Mouse (Mus musculus): ENCODE results near the gene Prkacb. TPM values are rescaled to one million over a fixed set of nuclear protein-coding genes. Genes with fewer than 3 reads are reported as not detected.

The Prkacb gene
- total and polyA plus RNA-seq, 2 experiments from 2014 or later: 180 to 235 TPM

- DNase-seq (ENCODE audit: low spot score): peak; percentile 54
- H3K4me2 ChIP-seq (ENCODE audit: low read depth, low read length): no peak overlapping the region
- TF ChIP-seq CTCF (IDR thresholded peaks at IDR 0.05; ENCODE audit: low read depth): no peak
- no peaks in the 10 kb centered on the region for H3K27me3 ChIP-seq (ENCODE audit: insufficient read depth, low read length)
- no peak overlapping the region for H3K27ac ChIP-seq
- no peaks in the 10 kb centered on the region for H3K36me3 ChIP-seq (ENCODE audit: insufficient read depth, low read length)
- H3K4me3 ChIP-seq (ENCODE audit: low read length): no peak overlapping the region
- H3K4me1 ChIP-seq (ENCODE audit: insufficient read depth, low read length): no peaks in the 10 kb centered on the region; the same call in 1 of the 2 replicates
- H3K9ac ChIP-seq (replicated peaks; ENCODE audit: low read length): no peak overlapping the region
- ATAC-seq: no peak
- WGBS: 47% methylated on average over 3 of the region's 3 CpGs
- H3K9me3 ChIP-seq (ENCODE audit: low read length): no peaks in the 10 kb centered on the region
Measured at GRCm38 (mm10) chr3:146780241-146780640, 32.5 kb downstream of the Prkacb start.

DNA sequence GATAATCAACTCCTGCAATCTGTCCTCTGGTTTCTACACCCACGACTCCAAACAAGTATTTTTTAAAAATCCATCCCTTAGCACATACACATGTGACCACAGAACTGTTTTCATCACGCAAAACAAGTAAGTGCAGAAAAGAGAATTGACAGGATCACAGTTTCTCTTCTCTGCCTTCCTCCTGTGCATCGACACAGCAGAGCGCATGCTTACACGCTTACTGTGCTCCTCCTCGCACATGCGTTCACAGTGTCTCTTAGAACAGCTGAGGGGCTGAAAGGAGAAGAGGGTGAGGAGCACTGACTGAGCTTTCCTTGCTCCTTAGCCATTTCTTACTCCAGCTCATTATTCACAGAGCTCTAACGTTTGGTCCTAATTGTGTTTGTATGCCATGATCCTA, 33.9 kb downstream of the Prkacb start:
- TF ChIP-seq CTCF (IDR thresholded peaks at IDR 0.05; ENCODE audit: low read depth): no peak
- H3K27me3 ChIP-seq (ENCODE audit: insufficient read depth, low read length): no peaks in the 10 kb centered on the region
- H3K4me1 ChIP-seq (ENCODE audit: insufficient read depth, low read length): no peaks in the 10 kb centered on the region; the same call in 1 of the 2 replicates
- no peak overlapping the region for H3K9ac ChIP-seq (replicated peaks; ENCODE audit: low read length)
- ATAC-seq (no peak), DNase-seq (ENCODE audit: low spot score) (no peak)
- no peak overlapping the region for H3K4me3 ChIP-seq (ENCODE audit: low read length)
- no peaks in the 10 kb centered on the region for H3K36me3 ChIP-seq (ENCODE audit: insufficient read depth, low read length)
- no peak overlapping the region for H3K4me2 ChIP-seq (ENCODE audit: low read depth, low read length)
- H3K9me3 ChIP-seq (ENCODE audit: low read length): no peaks in the 10 kb centered on the region
- WGBS: 83% methylated on average over 8 of the region's 8 CpGs
- no peak overlapping the region for H3K27ac ChIP-seq

- Histone ChIP-seq H3K4me3 (ENCODE audit: low read length) (no peak overlapping the region), H3K27me3 (ENCODE audit: insufficient read depth, low read length) (no peaks in the 10 kb centered on the region), H3K27ac (no peak overlapping the region), H3K4me2 (ENCODE audit: low read depth, low read length) (no peak overlapping the region), H3K4me1 (ENCODE audit: insufficient read depth, low read length) (no peaks in the 10 kb centered on the region; the same call in 1 of the 2 replicates), H3K36me3 (ENCODE audit: insufficient read depth, low read length) (no peaks in the 10 kb centered on the region), H3K9ac (replicated peaks; ENCODE audit: low read length) (no peak overlapping the region), H3K9me3 (ENCODE audit: low read length) (no peaks in the 10 kb centered on the region)
- no peak for TF ChIP-seq CTCF (IDR thresholded peaks at IDR 0.05; ENCODE audit: low read depth)
- no peak for ATAC-seq
- DNase-seq (ENCODE audit: low spot score): no peak
- WGBS: 77% methylated on average over 2 of the region's 2 CpGs
Measured at GRCm38 (mm10) chr3:146778451-146778850, 34.3 kb downstream of the Prkacb start.

DNA sequence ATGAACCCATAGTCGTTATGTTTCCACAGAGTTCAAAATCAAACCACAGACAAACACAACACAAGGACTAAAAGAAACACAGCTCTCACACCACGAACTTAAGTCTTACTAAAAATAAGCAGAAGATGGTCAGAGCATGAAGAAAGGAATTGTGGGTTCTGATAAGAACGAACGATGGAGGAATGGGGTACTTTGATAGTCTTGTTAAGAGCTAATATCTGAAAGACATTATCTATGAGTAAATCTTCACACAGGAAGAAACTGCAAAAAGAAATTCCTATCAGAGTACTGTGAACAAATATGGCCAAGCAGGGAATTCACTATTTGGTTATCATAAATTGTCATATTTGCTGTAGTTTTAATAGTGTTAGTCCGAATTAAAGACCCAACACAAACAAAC, 36.1 kb downstream of the Prkacb start:
- H3K27me3 ChIP-seq (ENCODE audit: insufficient read depth, low read length): no peaks in the 10 kb centered on the region
- H3K36me3 ChIP-seq (ENCODE audit: insufficient read depth, low read length): no peaks in the 10 kb centered on the region
- 88% methylated on average over 5 of the region's 5 CpGs for WGBS
- H3K27ac ChIP-seq: no peak overlapping the region
- no peak overlapping the region for H3K9ac ChIP-seq (replicated peaks; ENCODE audit: low read length)
- TF ChIP-seq CTCF (IDR thresholded peaks at IDR 0.05; ENCODE audit: low read depth): no peak
- no peak overlapping the region for H3K4me3 ChIP-seq (ENCODE audit: low read length)
- no peak overlapping the region for H3K4me2 ChIP-seq (ENCODE audit: low read depth, low read length)
- no peaks in the 10 kb centered on the region for H3K9me3 ChIP-seq (ENCODE audit: low read length)
- H3K4me1 ChIP-seq (ENCODE audit: insufficient read depth, low read length): no peaks in the 10 kb centered on the region; the same call in 1 of the 2 replicates
- ATAC-seq (no peak), DNase-seq (ENCODE audit: low spot score) (no peak)

- peak overlapping the region; percentile 80 for H3K27ac ChIP-seq
- DNase-seq (ENCODE audit: low spot score) (no peak), ATAC-seq (0 out of 2 replicates have a peak, but pooled peaks have one; percentile 44)
- H3K36me3 ChIP-seq (ENCODE audit: insufficient read depth, low read length): no peaks in the 10 kb centered on the region
- H3K9me3 ChIP-seq (ENCODE audit: low read length): no peaks in the 10 kb centered on the region
- H3K27me3 ChIP-seq (ENCODE audit: insufficient read depth, low read length): no peaks in the 10 kb centered on the region
- peaks cover 9% of the 10 kb centered on the region for H3K4me1 ChIP-seq (ENCODE audit: insufficient read depth, low read length)
- WGBS: 42% methylated on average over 2 of the region's 2 CpGs
- H3K4me3 ChIP-seq (ENCODE audit: low read length): peak overlapping the region; percentile 45; the same call in 1 of the 2 replicates
- no peak for TF ChIP-seq CTCF (IDR thresholded peaks at IDR 0.05; ENCODE audit: low read depth)
- H3K9ac ChIP-seq (replicated peaks; ENCODE audit: low read length): peak overlapping the region; percentile 69
- H3K4me2 ChIP-seq (ENCODE audit: low read depth, low read length): peak overlapping the region; percentile 51
Measured at GRCm38 (mm10) chr3:146770853-146771252, 41.9 kb downstream of the Prkacb start.

- H3K27me3 ChIP-seq (ENCODE audit: insufficient read depth, low read length): no peaks in the 10 kb centered on the region
- H3K4me2 ChIP-seq (ENCODE audit: low read depth, low read length): peak overlapping the region; percentile 51
- ATAC-seq (peak; percentile 74), DNase-seq (ENCODE audit: low spot score) (peak; percentile 73)
- H3K9me3 ChIP-seq (ENCODE audit: low read length): no peaks in the 10 kb centered on the region
- H3K36me3 ChIP-seq (ENCODE audit: insufficient read depth, low read length): no peaks in the 10 kb centered on the region
- 6% methylated on average over 17 of the region's 17 CpGs for WGBS
- peak overlapping the region; percentile 45 for H3K4me3 ChIP-seq (ENCODE audit: low read length)
- peaks cover 9% of the 10 kb centered on the region for H3K4me1 ChIP-seq (ENCODE audit: insufficient read depth, low read length)
- H3K27ac ChIP-seq: peak overlapping the region; percentile 80
- no peak; the same call in 1 of the 2 replicates for TF ChIP-seq CTCF (IDR thresholded peaks at IDR 0.05; ENCODE audit: low read depth)
- peak overlapping the region; percentile 69 for H3K9ac ChIP-seq (replicated peaks; ENCODE audit: low read length)
Measured at GRCm38 (mm10) chr3:146769940-146770659, 42.7 kb downstream of the Prkacb start.

DNA sequence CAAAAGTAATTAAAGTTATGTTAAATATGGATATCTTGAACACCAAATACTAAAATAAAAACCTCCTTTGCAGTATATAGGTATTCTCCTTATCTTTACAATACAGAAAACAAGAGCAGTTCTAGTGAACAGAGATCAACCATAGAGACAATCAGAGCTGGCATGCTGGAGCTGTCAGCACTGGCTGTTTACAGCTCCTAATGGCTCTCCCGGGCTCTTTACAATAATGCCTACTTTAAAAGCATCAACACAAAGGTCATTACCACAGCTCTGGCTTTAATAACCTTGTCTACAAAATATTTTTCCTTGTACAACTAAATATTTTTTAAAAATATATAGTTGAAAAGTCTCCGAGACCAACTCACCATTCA, 43.2 kb downstream of the Prkacb start:
- no peaks in the 10 kb centered on the region for H3K9me3 ChIP-seq (ENCODE audit: low read length)
- no peaks in the 10 kb centered on the region for H3K27me3 ChIP-seq (ENCODE audit: insufficient read depth, low read length)
- DNase-seq (ENCODE audit: low spot score): peak; percentile 64
- peak overlapping the region; percentile 69 for H3K9ac ChIP-seq (replicated peaks; ENCODE audit: low read length)
- H3K4me3 ChIP-seq (ENCODE audit: low read length): peak overlapping the region; percentile 45
- no peak for ATAC-seq
- H3K36me3 ChIP-seq (ENCODE audit: insufficient read depth, low read length): no peaks in the 10 kb centered on the region
- TF ChIP-seq CTCF (IDR thresholded peaks at IDR 0.05; ENCODE audit: low read depth): no peak
- H3K4me1 ChIP-seq (ENCODE audit: insufficient read depth, low read length): peaks cover 9% of the 10 kb centered on the region
- peak overlapping the region; percentile 80 for H3K27ac ChIP-seq
- peak overlapping the region; percentile 51 for H3K4me2 ChIP-seq (ENCODE audit: low read depth, low read length)
- WGBS: 4% methylated on average over 2 of the region's 2 CpGs

Data from hindbrain, postnatal 0 days (tissue).